8 mouse cellular contexts compared by ENCODE assay signal in the genomic region with DNA sequence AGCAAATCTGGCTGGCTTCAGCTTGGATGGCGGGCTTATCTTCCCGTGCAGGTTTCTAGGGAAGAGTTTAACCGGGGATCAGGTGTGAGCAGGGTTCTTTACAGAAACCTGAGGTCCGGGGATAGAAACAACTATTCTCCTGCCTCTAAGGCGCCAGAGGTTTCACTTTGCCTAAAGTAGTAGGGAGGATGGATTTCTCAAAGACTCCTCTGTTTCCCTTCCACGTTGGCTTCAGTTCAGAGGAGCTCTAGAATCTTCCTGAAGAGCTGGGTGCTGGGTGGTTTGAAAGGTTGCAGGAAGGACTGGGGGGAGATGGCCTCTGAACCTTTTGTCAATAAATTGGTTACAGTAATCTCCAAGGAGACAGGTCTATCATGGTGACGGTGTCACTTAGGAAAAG. TPM values are rescaled to one million over a fixed set of nuclear protein-coding genes. Genes with fewer than 3 reads are reported as not detected.
DNase-seq lines count a peak whose midpoint lies in the region; ATAC-seq lines count a peak whose summit lies in the region.

No protein-coding gene starts in this region.

- H3K36me3 ChIP-seq in heart, embryonic 12.5 days, result peaks cover 5% of the 10 kb centered on the region; the same call in 1 of the 2 replicates
- no peaks in the 10 kb centered on the region for H3K36me3 ChIP-seq in hindbrain, embryonic 14.5 days (replicated peaks; ENCODE audit: control insufficient read depth, insufficient read depth)
- H3K36me3 ChIP-seq in midbrain, embryonic 12.5 days, result no peaks in the 10 kb centered on the region

- peak overlapping the region; percentile 84 for H3K4me2 ChIP-seq in heart, embryonic 12.5 days
- peak overlapping the region; percentile 76 for H3K4me2 ChIP-seq in hindbrain, embryonic 14.5 days (replicated peaks)
- peak overlapping the region; percentile 94 for H3K4me2 ChIP-seq in midbrain, embryonic 12.5 days (replicated peaks)

- no peak for ATAC-seq in heart, embryonic 12.5 days (ENCODE audit: insufficient number of reproducible peaks, low FRiP score)
- no peak for ATAC-seq in hindbrain, embryonic 14.5 days (ENCODE audit: low FRiP score)
- ATAC-seq in midbrain, embryonic 12.5 days (ENCODE audit: low FRiP score, low read depth), result no peak

- H3K4me3 ChIP-seq in heart, embryonic 12.5 days, result peak overlapping the region; percentile 71
- H3K4me3 ChIP-seq in brown adipose tissue, adult 24 weeks (ENCODE audit: insufficient read depth, low read depth, low read length), result peak overlapping the region; percentile 90
- peak overlapping the region; percentile 84 for H3K4me3 ChIP-seq in hindbrain, embryonic 14.5 days (replicated peaks; ENCODE audit: low read length)
- H3K4me3 ChIP-seq in midbrain, embryonic 12.5 days, result no peak overlapping the region

- whole genome bisulfite sequencing in heart, embryonic 12.5 days, result 28% methylated on average over 7 of the region's 7 CpGs
- 53% methylated on average over 7 of the region's 7 CpGs for WGBS in hindbrain, embryonic 14.5 days
- 52% methylated on average over 7 of the region's 7 CpGs for WGBS in midbrain, embryonic 12.5 days

- H3K27ac ChIP-seq in heart, embryonic 12.5 days (ENCODE audit: poor library complexity, severe bottlenecking), result no peak overlapping the region
- peak overlapping the region; percentile 22 for H3K27ac ChIP-seq in brown adipose tissue, adult 24 weeks (replicated peaks; ENCODE audit: low read depth, low read length)
- H3K27ac ChIP-seq in hindbrain, embryonic 14.5 days, result no peak overlapping the region
- H3K27ac ChIP-seq in midbrain, embryonic 12.5 days (replicated peaks), result no peak overlapping the region

- DNase-seq in heart, adult 9 months (ENCODE audit: low spot score in 2 of 2), result no peak
- no peak for DNase-seq in hindbrain, embryonic 14.5 days (ENCODE audit: low spot score)
- DNase-seq in yolk sac, embryonic 10.5 days (ENCODE audit: low spot score), result no peak
- no peak for DNase-seq in adrenal gland, postnatal 36 days
- DNase-seq in ovary, adult 18-20 months (ENCODE audit: low spot score), result no peak

- H3K4me1 ChIP-seq in heart, embryonic 12.5 days (replicated peaks), result peaks cover 64% of the 10 kb centered on the region
- peaks cover 41% of the 10 kb centered on the region for H3K4me1 ChIP-seq in brown adipose tissue, adult 24 weeks (ENCODE audit: control insufficient read depth, insufficient read depth, insufficient read length, low read length)
- peaks cover 43% of the 10 kb centered on the region for H3K4me1 ChIP-seq in hindbrain, embryonic 14.5 days (replicated peaks; ENCODE audit: control insufficient read depth, insufficient read depth, low read length)
- peaks cover 22% of the 10 kb centered on the region for H3K4me1 ChIP-seq in midbrain, embryonic 12.5 days

- peak overlapping the region; percentile 85; the same call in 1 of the 2 replicates for H3K9ac ChIP-seq in heart, embryonic 12.5 days
- peak overlapping the region; percentile 95; the same call in 1 of the 2 replicates for H3K9ac ChIP-seq in hindbrain, embryonic 14.5 days
- H3K9ac ChIP-seq in midbrain, embryonic 12.5 days (replicated peaks), result peak overlapping the region; percentile 88; the same call in 1 of the 2 replicates

- no peaks in the 10 kb centered on the region for H3K9me3 ChIP-seq in heart, embryonic 12.5 days (replicated peaks)
- H3K9me3 ChIP-seq in hindbrain, embryonic 14.5 days (ENCODE audit: control insufficient read depth, low read length), result no peaks in the 10 kb centered on the region
- no peaks in the 10 kb centered on the region for H3K9me3 ChIP-seq in midbrain, embryonic 12.5 days

- no peaks in the 10 kb centered on the region for H3K27me3 ChIP-seq in heart, embryonic 12.5 days (replicated peaks)
- no peaks in the 10 kb centered on the region for H3K27me3 ChIP-seq in hindbrain, embryonic 14.5 days (ENCODE audit: control insufficient read depth, insufficient read depth, low read length)
- H3K27me3 ChIP-seq in midbrain, embryonic 12.5 days, result peaks cover 44% of the 10 kb centered on the region

RNA-seq across cellular contexts. Expression of a gene that starts 1.8 kb away (rescaled TPM):
- polyA plus RNA-seq in heart, embryonic 12.5 days (2016; fragmentation: Nextera tagmentation; extraction: Ambion mirVana), result 0.56 and 0.90 TPM in 2 replicates
- 9.9 and 11.2 TPM in 2 replicates for polyA plus RNA-seq in brown adipose tissue, adult 24 weeks (2012; ENCODE audit: insufficient read depth, insufficient read length, missing spikeins)
- 0.83 and 1.3 TPM in 2 replicates for polyA plus RNA-seq in hindbrain, embryonic 14.5 days (2014; fragmentation: Nextera tagmentation; extraction: Ambion mirVana)
- 0.54 and 0.92 TPM in 2 replicates for polyA plus RNA-seq in midbrain, embryonic 12.5 days (2016; fragmentation: Nextera tagmentation; extraction: Ambion mirVana)
- 10 to 100 TPM; 15.5 to 21.1 TPM for total RNA-seq in adrenal gland, postnatal 36 days (2021)
